Mouse (Mus musculus): Measurements from ENCODE around the gene Cd68. TPM values are rescaled to one million over a fixed set of nuclear protein-coding genes. Genes with fewer than 3 reads are reported as not detected.
A peak's percentile ranks its signal among the peaks of the same experiment; 100 is the strongest.

The Cd68 gene
- total and polyA plus RNA-seq, 2 experiments from 2014 or later = 2.6 to 6.1 TPM

DNA sequence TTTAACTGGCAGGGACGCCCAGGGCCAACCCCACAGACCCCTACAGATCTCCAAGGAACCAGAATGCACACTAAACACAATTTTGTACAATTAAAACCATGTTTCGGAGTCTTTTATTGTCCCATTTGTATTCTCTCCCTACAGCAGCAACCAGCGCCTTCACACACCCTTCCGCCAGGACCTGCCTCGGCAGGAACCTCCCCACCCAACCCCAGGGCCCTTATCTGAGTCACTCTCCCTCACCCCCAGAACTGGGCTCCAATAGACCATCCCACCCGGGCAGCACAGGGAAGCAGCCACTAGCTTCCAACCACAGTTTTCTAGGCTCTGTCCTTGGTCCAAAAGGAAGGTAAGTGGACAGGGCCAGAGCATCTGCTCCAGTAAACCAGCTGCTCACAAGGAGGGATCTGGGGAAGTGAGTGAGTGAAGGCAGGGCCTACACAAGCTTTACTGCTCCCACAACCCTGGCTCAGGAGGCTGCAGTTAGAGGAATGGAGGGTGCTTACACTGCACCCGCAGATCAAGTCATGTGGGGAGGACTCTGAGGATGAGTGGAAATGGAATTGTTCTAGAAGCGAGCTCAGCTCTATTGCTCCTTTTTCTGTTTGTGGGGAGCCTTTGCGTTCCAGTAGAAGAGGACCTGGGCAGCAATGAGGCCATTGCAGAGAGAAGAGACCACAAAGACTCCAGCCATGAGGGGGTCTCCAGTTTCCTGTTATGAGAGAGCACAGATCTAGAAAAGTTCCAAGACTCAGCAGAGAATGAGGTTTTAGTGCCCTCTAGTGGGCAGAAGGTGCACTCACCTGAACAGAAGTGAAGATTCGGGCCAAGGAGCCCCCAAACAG, 9.1 kb downstream of the Cd68 start:
- no peak for ATAC-seq (ENCODE audit: insufficient read depth, low read depth)
- TF ChIP-seq CTCF (IDR thresholded peaks at IDR 0.05; ENCODE audit: low read depth) = peak; percentile 79
- TF ChIP-seq EP300 (IDR thresholded peaks at IDR 0.05; ENCODE audit: low read depth) = no peak
- H3K4me1 ChIP-seq (ENCODE audit: control insufficient read depth, insufficient read depth) = 0 out of 2 replicates have a peak, but pooled peaks cover 7% of the 10 kb centered on the region
- H3K4me3 ChIP-seq (ENCODE audit: low read depth, low read length) = no peak overlapping the region
- 75% methylated on average over 10 of the region's 10 CpGs for WGBS
- H3K9ac ChIP-seq (replicated peaks; ENCODE audit: low read depth, low read length) = no peak overlapping the region
- no peak overlapping the region for H3K27ac ChIP-seq (ENCODE audit: low read depth)
- no peaks in the 10 kb centered on the region for H3K27me3 ChIP-seq (ENCODE audit: control insufficient read depth, insufficient read depth, low read length)
- no peak overlapping the region for H3K4me2 ChIP-seq (ENCODE audit: low read depth, low read length)
- DNase-seq (ENCODE audit: low spot score) = peak; percentile 55
- H3K9me3 ChIP-seq (replicated peaks; ENCODE audit: control insufficient read depth, low read length) = no peaks in the 10 kb centered on the region
- peaks cover 52% of the 10 kb centered on the region for H3K36me3 ChIP-seq (replicated peaks; ENCODE audit: control insufficient read depth, insufficient read depth, low read length)

DNA sequence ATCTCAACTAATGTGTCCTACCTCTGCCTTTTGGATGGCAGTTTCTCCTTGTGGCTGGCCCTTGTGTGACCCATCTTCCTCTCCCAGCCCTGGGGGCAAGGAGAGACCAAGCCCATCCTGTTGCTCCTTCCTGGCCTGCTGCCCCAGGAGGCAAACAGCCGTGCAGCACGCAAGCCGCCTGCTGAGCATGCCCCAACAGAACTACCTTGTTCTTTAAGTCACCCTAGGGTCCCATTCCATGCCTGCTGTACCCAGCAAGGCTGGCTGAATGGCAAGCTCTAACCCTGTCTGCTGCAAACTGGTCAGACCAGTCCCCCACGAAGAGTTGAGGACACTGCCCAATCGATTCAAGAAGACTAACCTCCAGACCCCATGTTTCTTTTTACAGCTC, 9.9 kb downstream of the Cd68 start:
- H3K4me1 ChIP-seq (ENCODE audit: control insufficient read depth, insufficient read depth) = no peaks in the 10 kb centered on the region
- no peak overlapping the region for H3K4me2 ChIP-seq (ENCODE audit: low read depth, low read length)
- WGBS = 66% methylated on average over 5 of the region's 5 CpGs
- no peaks in the 10 kb centered on the region for H3K27me3 ChIP-seq (ENCODE audit: control insufficient read depth, insufficient read depth, low read length)
- H3K9ac ChIP-seq (replicated peaks; ENCODE audit: low read depth, low read length) = no peak overlapping the region
- ATAC-seq (ENCODE audit: insufficient read depth, low read depth) = 0 out of 2 replicates have a peak, but pooled peaks have one; percentile 4
- no peak for DNase-seq (ENCODE audit: low spot score)
- no peaks in the 10 kb centered on the region for H3K9me3 ChIP-seq (replicated peaks; ENCODE audit: control insufficient read depth, low read length)
- no peak overlapping the region for H3K27ac ChIP-seq (ENCODE audit: low read depth)
- H3K36me3 ChIP-seq (replicated peaks; ENCODE audit: control insufficient read depth, insufficient read depth, low read length) = peaks cover 60% of the 10 kb centered on the region
- H3K4me3 ChIP-seq (ENCODE audit: low read depth, low read length) = no peak overlapping the region
- no peak for TF ChIP-seq CTCF (IDR thresholded peaks at IDR 0.05; ENCODE audit: low read depth)
- no peak for TF ChIP-seq EP300 (IDR thresholded peaks at IDR 0.05; ENCODE audit: low read depth)

DNA sequence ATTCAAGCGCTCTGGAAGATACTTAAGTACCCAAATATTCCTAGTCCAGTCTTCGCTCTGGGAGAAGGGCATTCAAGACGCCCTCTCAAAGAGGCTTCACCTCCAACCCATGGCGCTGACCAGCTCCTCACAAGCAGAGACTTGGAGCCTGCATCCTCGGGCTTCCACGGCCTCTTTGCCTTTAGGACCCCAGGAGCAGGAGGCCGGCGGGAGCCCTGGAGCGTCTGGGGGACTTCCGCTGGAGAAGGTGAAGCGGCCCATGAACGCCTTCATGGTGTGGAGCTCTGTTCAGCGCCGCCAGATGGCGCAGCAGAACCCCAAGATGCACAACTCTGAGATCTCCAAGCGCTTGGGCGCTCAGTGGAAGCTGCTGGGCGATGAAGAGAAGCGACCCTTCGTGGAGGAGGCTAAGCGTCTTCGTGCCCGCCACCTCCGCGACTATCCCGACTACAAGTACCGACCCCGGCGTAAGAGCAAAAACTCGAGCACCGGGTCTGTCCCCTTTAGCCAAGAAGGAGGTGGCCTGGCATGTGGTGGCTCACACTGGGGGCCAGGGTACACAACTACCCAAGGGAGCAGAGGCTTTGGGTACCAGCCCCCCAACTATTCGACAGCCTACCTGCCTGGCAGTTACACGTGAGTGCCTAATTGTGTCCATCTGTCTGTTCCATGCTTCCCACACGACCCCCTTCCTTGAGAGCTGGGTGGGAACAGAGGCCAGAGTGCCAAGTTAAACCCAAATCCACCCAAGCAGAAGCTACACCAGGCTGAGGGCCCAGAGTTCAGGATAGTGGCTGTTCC, 10.5 kb downstream of the Cd68 start, which contains the start of gene Sox15:
Sox15 (plus strand) TSS at position 51 of the 801 bp plus-strand sequence.
- Histone ChIP-seq H3K4me2 (ENCODE audit: low read depth, low read length) (no peak within 1 kb of the TSS; the same call in 1 of the 2 replicates), H3K27ac (ENCODE audit: low read depth) (0 out of 2 replicates have a peak within 1 kb of the TSS, but pooled peaks have one; percentile 2), H3K36me3 (replicated peaks; ENCODE audit: control insufficient read depth, insufficient read depth, low read length) (peaks cover 66% of the 10 kb centered on the region), H3K9me3 (replicated peaks; ENCODE audit: control insufficient read depth, low read length) (no peaks in the 10 kb centered on the region), H3K27me3 (ENCODE audit: control insufficient read depth, insufficient read depth, low read length) (no peaks in the 10 kb centered on the region), H3K4me1 (ENCODE audit: control insufficient read depth, insufficient read depth) (no peaks in the 10 kb centered on the region), H3K9ac (replicated peaks; ENCODE audit: low read depth, low read length) (no peak within 1 kb of the TSS), H3K4me3 (ENCODE audit: low read depth, low read length) (no peak within 1 kb of the TSS)
- 25% methylated on average over 34 of the region's 34 CpGs for WGBS
- DNase-seq (ENCODE audit: low spot score) = peak; percentile 71
- peak; percentile 76 for ATAC-seq (ENCODE audit: insufficient read depth, low read depth)
- no peak for TF ChIP-seq EP300 (IDR thresholded peaks at IDR 0.05; ENCODE audit: low read depth)
- peak; percentile 73 for TF ChIP-seq CTCF (IDR thresholded peaks at IDR 0.05; ENCODE audit: low read depth)

DNA sequence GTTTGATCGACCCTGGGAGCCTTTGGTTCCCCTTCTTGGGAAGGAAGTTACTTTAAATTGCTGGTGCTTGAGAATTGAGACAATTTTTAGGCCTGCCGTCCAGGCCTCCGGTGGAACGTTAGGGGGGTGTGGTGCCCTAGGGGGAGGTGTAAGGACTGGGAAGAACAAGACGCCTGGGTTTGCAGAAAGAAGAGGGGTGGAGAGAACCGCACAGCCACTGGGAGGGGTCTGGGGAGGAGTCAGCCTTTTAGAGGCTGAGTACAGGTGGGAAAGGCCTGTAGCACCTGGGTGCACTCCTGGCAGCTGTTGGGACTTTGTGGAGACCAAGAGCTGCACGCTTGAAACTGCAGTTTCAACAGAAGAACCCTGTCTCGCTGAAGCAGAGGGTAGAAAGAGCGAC, 11.2 kb downstream of the Cd68 start:
- 46% methylated on average over 9 of the region's 9 CpGs for whole genome bisulfite sequencing
- Histone ChIP-seq H3K4me1 (ENCODE audit: control insufficient read depth, insufficient read depth) (no peaks in the 10 kb centered on the region), H3K9ac (replicated peaks; ENCODE audit: low read depth, low read length) (no peak overlapping the region), H3K9me3 (replicated peaks; ENCODE audit: control insufficient read depth, low read length) (no peaks in the 10 kb centered on the region), H3K4me2 (ENCODE audit: low read depth, low read length) (no peak overlapping the region), H3K4me3 (ENCODE audit: low read depth, low read length) (no peak overlapping the region), H3K27me3 (ENCODE audit: control insufficient read depth, insufficient read depth, low read length) (no peaks in the 10 kb centered on the region), H3K27ac (ENCODE audit: low read depth) (0 out of 2 replicates have a peak overlapping the region, but pooled peaks have one; percentile 2), H3K36me3 (replicated peaks; ENCODE audit: control insufficient read depth, insufficient read depth, low read length) (peaks cover 73% of the 10 kb centered on the region)
- DNase-seq (ENCODE audit: low spot score) (no peak), ATAC-seq (ENCODE audit: insufficient read depth, low read depth) (no peak)
- TF ChIP-seq EP300 (IDR thresholded peaks at IDR 0.05; ENCODE audit: low read depth) = no peak
- TF ChIP-seq CTCF (IDR thresholded peaks at IDR 0.05; ENCODE audit: low read depth) = no peak

DNA sequence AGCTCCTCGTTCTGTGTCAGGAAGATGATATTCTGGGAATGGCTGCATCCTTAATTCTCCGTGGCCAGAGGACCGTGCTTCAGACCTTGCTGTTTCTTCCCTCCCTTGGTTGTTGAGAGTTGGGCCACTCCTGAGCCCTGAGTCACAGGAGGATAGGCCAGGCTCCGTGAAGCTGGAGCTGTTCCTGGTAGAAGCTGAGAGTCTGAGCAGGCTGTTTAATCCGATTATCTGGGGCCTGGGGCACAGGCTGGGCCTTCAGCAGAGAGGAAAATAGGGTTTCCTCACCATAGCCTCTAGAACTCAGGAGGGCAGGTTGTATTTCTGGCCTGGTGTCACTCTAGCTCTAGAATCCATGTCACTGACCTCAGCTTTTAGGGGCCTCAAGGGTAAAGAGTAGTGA, 12.6 kb downstream of the Cd68 start:
- 53% methylated on average over 5 of the region's 5 CpGs for WGBS
- no peak overlapping the region for H3K4me3 ChIP-seq (ENCODE audit: low read depth, low read length)
- H3K36me3 ChIP-seq (replicated peaks; ENCODE audit: control insufficient read depth, insufficient read depth, low read length) = peaks cover 75% of the 10 kb centered on the region
- ATAC-seq (ENCODE audit: insufficient read depth, low read depth) = no peak
- H3K9me3 ChIP-seq (replicated peaks; ENCODE audit: control insufficient read depth, low read length) = no peaks in the 10 kb centered on the region
- H3K4me2 ChIP-seq (ENCODE audit: low read depth, low read length) = no peak overlapping the region
- H3K4me1 ChIP-seq (ENCODE audit: control insufficient read depth, insufficient read depth) = no peaks in the 10 kb centered on the region
- H3K27ac ChIP-seq (ENCODE audit: low read depth) = no peak overlapping the region
- no peaks in the 10 kb centered on the region for H3K27me3 ChIP-seq (ENCODE audit: control insufficient read depth, insufficient read depth, low read length)
- no peak for DNase-seq (ENCODE audit: low spot score)
- TF ChIP-seq CTCF (IDR thresholded peaks at IDR 0.05; ENCODE audit: low read depth) (no peak), EP300 (IDR thresholded peaks at IDR 0.05; ENCODE audit: low read depth) (no peak)
- H3K9ac ChIP-seq (replicated peaks; ENCODE audit: low read depth, low read length) = no peak overlapping the region

All from heart, postnatal 0 days (tissue).